Mouse (Mus musculus): ENCODE results near the gene Rpn1. TPM values are rescaled to one million over a fixed set of nuclear protein-coding genes. Genes with fewer than 3 reads are reported as not detected.
A peak's percentile ranks its signal among the peaks of the same experiment; 100 is the strongest.
"Not testable (repeated sequence)": the region's sequence is repeated elsewhere in the genome, so short reads cannot be mapped to it uniquely, and the experiment has no call there.

Rpn1 gene
- polyA plus RNA-seq, 1 experiment from 2014 or later, result 272 TPM

DNA sequence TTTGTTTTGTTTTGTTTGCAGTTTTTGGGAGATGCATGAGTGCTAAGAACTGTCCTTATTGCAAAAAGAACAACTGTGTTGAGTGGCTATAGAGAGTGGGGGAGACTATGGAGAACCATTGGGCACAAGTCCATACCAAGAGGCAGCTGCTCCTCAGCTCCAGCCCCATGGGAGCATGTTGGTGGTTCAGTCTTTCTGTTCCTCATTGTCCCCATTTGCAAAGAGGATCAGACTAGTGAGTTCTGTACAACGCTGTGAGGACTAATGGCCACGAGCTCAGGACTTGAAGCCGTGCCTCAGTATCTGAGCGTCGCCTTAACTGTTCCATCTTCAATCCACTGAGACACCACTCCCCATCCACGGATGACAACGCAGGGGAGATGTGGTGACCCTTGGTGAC, 36.5 kb downstream of the Rpn1 start:
- Histone ChIP-seq H3K9ac (ENCODE audit: low read depth, low read length) (no peak overlapping the region), H3K27me3 (ENCODE audit: control insufficient read depth, insufficient read depth, low read length) (no peaks in the 10 kb centered on the region), H3K4me2 (replicated peaks; ENCODE audit: low read depth, low read length) (no peak overlapping the region), H3K36me3 (ENCODE audit: control insufficient read depth, insufficient read depth, low read length) (no peaks in the 10 kb centered on the region), H3K27ac (ENCODE audit: low read depth, low read length) (no peak overlapping the region), H3K4me3 (ENCODE audit: low read depth, low read length) (no peak overlapping the region), H3K4me1 (replicated peaks; ENCODE audit: control insufficient read depth, insufficient read depth, low read length) (no peaks in the 10 kb centered on the region), H3K9me3 (ENCODE audit: control insufficient read depth, low read length) (no peaks in the 10 kb centered on the region)
- no peak for DNase-seq (ENCODE audit: low spot score)
- 87% methylated on average over 7 of the region's 7 CpGs for WGBS
- ATAC-seq (ENCODE audit: low FRiP score), result no peak

DNA sequence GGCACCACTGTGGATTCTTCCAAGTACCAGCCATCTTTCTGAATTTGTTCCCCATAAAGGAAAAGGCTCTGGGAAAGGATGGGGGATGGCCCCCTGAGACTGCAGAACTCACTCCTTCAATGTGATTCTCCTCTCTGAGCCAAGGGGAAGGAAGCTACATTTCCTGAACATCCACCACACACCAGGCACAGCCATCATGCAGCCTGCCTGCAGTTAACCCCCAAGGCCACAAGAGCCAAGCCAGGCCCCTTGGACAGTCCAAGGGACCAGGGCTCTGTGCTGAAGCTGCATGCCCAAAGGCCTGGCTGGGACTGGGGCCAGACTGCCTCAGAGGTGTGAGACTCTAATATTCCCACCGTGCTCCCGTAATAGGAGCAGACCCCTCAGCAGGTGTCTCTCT, 37.5 kb downstream of the Rpn1 start:
- ATAC-seq (ENCODE audit: low FRiP score) (no peak), DNase-seq (ENCODE audit: low spot score) (no peak)
- Histone ChIP-seq H3K27ac (ENCODE audit: low read depth, low read length) (no peak overlapping the region), H3K9ac (ENCODE audit: low read depth, low read length) (no peak overlapping the region), H3K4me1 (replicated peaks; ENCODE audit: control insufficient read depth, insufficient read depth, low read length) (no peaks in the 10 kb centered on the region), H3K27me3 (ENCODE audit: control insufficient read depth, insufficient read depth, low read length) (no peaks in the 10 kb centered on the region), H3K4me2 (replicated peaks; ENCODE audit: low read depth, low read length) (no peak overlapping the region), H3K4me3 (ENCODE audit: low read depth, low read length) (no peak overlapping the region), H3K36me3 (ENCODE audit: control insufficient read depth, insufficient read depth, low read length) (no peaks in the 10 kb centered on the region), H3K9me3 (ENCODE audit: control insufficient read depth, low read length) (no peaks in the 10 kb centered on the region)
- WGBS, result 79% methylated on average over 2 of the region's 2 CpGs

DNA sequence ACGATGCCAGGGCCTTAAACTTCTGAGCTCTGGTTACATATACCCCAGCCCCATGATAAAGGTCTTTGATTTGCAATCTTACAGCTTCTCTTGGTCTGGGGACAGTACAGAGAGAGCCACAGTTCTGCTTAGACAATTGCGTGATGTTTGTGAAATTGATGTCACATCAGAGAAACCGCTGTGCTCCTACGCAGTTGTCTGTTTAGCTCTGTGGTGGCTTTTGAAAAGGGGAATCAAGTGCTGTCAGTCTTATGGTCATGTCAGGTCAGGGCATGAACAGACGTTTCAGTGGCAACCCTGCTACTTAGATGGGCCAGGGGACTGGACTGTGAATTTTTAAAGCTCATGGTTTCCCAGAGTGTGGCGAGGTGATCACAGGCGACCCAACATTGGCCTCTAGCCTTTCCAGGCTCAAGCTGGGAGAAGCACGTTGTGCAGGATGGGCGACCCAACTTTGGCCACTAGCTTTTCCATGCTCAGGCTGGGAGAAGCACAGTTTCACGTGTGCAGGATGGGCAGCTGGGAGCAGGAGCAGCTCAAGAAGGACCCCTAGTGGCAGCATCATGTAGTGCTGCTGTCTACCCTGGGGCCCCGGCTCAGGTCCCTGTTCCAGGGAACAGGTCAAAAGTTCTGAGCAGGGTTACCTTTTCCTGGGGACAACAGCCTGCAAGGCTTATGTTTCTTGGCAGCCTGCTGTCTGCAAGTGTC, 39.0 kb downstream of the Rpn1 start:
- no peaks in the 10 kb centered on the region for H3K36me3 ChIP-seq (ENCODE audit: control insufficient read depth, insufficient read depth, low read length)
- H3K9me3 ChIP-seq (ENCODE audit: control insufficient read depth, low read length), result no peaks in the 10 kb centered on the region
- peak; percentile 25 for ATAC-seq (ENCODE audit: low FRiP score)
- no peak overlapping the region for H3K4me3 ChIP-seq (ENCODE audit: low read depth, low read length)
- H3K4me2 ChIP-seq (replicated peaks; ENCODE audit: low read depth, low read length), result peak overlapping the region; percentile 21
- 42% methylated on average over 11 of the region's 11 CpGs for WGBS
- H3K4me1 ChIP-seq (replicated peaks; ENCODE audit: control insufficient read depth, insufficient read depth, low read length), result no peaks in the 10 kb centered on the region
- peak; percentile 70 for DNase-seq (ENCODE audit: low spot score)
- no peak overlapping the region for H3K27ac ChIP-seq (ENCODE audit: low read depth, low read length)
- H3K9ac ChIP-seq (ENCODE audit: low read depth, low read length), result no peak overlapping the region
- no peaks in the 10 kb centered on the region for H3K27me3 ChIP-seq (ENCODE audit: control insufficient read depth, insufficient read depth, low read length)

GRCm38 (mm10) chr6:88123858-88124261, 39.6 kb downstream of the Rpn1 start:
- Histone ChIP-seq H3K36me3 (ENCODE audit: control insufficient read depth, insufficient read depth, low read length) (no peaks in the 10 kb centered on the region), H3K27ac (ENCODE audit: low read depth, low read length) (no peak overlapping the region), H3K27me3 (ENCODE audit: control insufficient read depth, insufficient read depth, low read length) (no peaks in the 10 kb centered on the region), H3K4me1 (replicated peaks; ENCODE audit: control insufficient read depth, insufficient read depth, low read length) (no peaks in the 10 kb centered on the region), H3K4me3 (ENCODE audit: low read depth, low read length) (no peak overlapping the region), H3K9me3 (ENCODE audit: control insufficient read depth, low read length) (no peaks in the 10 kb centered on the region), H3K9ac (ENCODE audit: low read depth, low read length) (no peak overlapping the region), H3K4me2 (replicated peaks; ENCODE audit: low read depth, low read length) (peak overlapping the region; percentile 21)
- DNase-seq (ENCODE audit: low spot score), result peak; percentile 65
- WGBS, result 5% methylated on average over 9 of the region's 9 CpGs
- peak; percentile 66 for ATAC-seq (ENCODE audit: low FRiP score)

- WGBS, result 82% methylated on average over 4 of the region's 4 CpGs
These were observed 40.3 kb downstream of the Rpn1 start for GRCm38 (mm10) chr6:88124551-88124950.

GRCm38 (mm10) chr6:88125815-88126214, 41.5 kb downstream of the Rpn1 start:
- ATAC-seq (ENCODE audit: low FRiP score); DNase-seq (ENCODE audit: low spot score); H3K27me3 ChIP-seq (ENCODE audit: control insufficient read depth, insufficient read depth, low read length); H3K9ac ChIP-seq (ENCODE audit: low read depth, low read length); H3K27ac ChIP-seq (ENCODE audit: low read depth, low read length); H3K4me1 ChIP-seq (replicated peaks; ENCODE audit: control insufficient read depth, insufficient read depth, low read length); H3K36me3 ChIP-seq (ENCODE audit: control insufficient read depth, insufficient read depth, low read length); H3K9me3 ChIP-seq (ENCODE audit: control insufficient read depth, low read length); H3K4me3 ChIP-seq (ENCODE audit: low read depth, low read length); H3K4me2 ChIP-seq (replicated peaks; ENCODE audit: low read depth, low read length): not testable (repeated sequence)
- WGBS, result 88% methylated on average over 10 of the region's 10 CpGs

More at GRCm38 (mm10) chr6:88124551-88124950, 40.3 kb downstream of the Rpn1 start:
- no peaks in the 10 kb centered on the region for H3K36me3 ChIP-seq (ENCODE audit: control insufficient read depth, insufficient read depth, low read length)
- no peaks in the 10 kb centered on the region for H3K9me3 ChIP-seq (ENCODE audit: control insufficient read depth, low read length)
- H3K9ac ChIP-seq (ENCODE audit: low read depth, low read length), result no peak overlapping the region
- no peaks in the 10 kb centered on the region for H3K4me1 ChIP-seq (replicated peaks; ENCODE audit: control insufficient read depth, insufficient read depth, low read length)
- H3K4me3 ChIP-seq (ENCODE audit: low read depth, low read length), result no peak overlapping the region
- H3K27ac ChIP-seq (ENCODE audit: low read depth, low read length), result no peak overlapping the region
- H3K27me3 ChIP-seq (ENCODE audit: control insufficient read depth, insufficient read depth, low read length), result no peaks in the 10 kb centered on the region
- no peak overlapping the region for H3K4me2 ChIP-seq (replicated peaks; ENCODE audit: low read depth, low read length)
- DNase-seq (ENCODE audit: low spot score) (no peak), ATAC-seq (ENCODE audit: low FRiP score) (no peak)

DNA sequence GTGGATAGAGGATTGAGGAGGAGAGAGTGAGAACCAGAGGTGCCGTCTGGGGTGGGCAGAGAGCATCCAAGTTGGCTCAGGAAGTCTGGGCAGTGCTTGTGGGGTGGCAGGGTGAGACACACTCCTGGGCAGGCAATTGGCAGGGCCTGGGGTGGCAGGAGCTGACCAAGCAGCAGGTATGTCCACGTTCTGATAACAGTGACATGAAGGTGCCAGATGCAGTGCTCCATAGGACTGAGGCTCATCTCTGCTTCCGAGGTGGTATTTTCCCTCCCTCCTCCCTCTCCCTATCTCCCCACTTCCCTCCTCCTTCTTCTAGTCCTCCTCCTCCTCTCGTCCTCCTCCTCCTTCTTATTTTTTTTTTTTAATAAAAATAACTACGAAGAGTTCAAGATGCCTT, 47.2 kb downstream of the Rpn1 start:
- H3K4me2 ChIP-seq (replicated peaks; ENCODE audit: low read depth, low read length), result no peak overlapping the region
- H3K9ac ChIP-seq (ENCODE audit: low read depth, low read length), result no peak overlapping the region
- no peak for DNase-seq (ENCODE audit: low spot score)
- no peaks in the 10 kb centered on the region for H3K4me1 ChIP-seq (replicated peaks; ENCODE audit: control insufficient read depth, insufficient read depth, low read length)
- no peaks in the 10 kb centered on the region for H3K36me3 ChIP-seq (ENCODE audit: control insufficient read depth, insufficient read depth, low read length)
- no peak for ATAC-seq (ENCODE audit: low FRiP score)
- H3K4me3 ChIP-seq (ENCODE audit: low read depth, low read length), result no peak overlapping the region
- no peak overlapping the region for H3K27ac ChIP-seq (ENCODE audit: low read depth, low read length)
- no peaks in the 10 kb centered on the region for H3K27me3 ChIP-seq (ENCODE audit: control insufficient read depth, insufficient read depth, low read length)
- WGBS, result 36% methylated on average over 5 of the region's 5 CpGs
- no peaks in the 10 kb centered on the region for H3K9me3 ChIP-seq (ENCODE audit: control insufficient read depth, low read length)

DNA sequence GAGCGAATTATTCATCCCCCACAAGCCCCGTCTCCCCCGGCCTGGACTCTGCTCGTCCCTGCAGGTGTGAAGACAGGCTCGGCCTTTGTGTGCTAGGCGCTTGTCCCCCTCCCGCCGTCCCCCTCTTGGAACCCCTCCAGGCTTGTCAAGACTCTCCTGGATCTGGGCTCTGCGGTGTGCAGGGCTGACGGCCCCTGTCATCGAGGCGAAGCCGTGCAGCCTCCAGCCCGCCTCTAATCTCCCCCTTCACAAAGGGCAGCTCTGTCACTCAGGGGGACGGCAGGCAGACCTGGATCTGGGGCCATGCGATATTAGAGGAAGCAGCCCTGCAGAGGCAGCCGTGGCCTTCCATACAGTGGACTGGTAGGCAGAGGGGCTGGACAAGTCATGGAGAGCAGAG, 47.8 kb downstream of the Rpn1 start:
- H3K27ac ChIP-seq (ENCODE audit: low read depth, low read length), result no peak overlapping the region
- peak overlapping the region; percentile 35 for H3K4me2 ChIP-seq (replicated peaks; ENCODE audit: low read depth, low read length)
- H3K9ac ChIP-seq (ENCODE audit: low read depth, low read length), result no peak overlapping the region
- H3K27me3 ChIP-seq (ENCODE audit: control insufficient read depth, insufficient read depth, low read length), result no peaks in the 10 kb centered on the region
- DNase-seq (ENCODE audit: low spot score), result peak; percentile 48
- H3K36me3 ChIP-seq (ENCODE audit: control insufficient read depth, insufficient read depth, low read length), result no peaks in the 10 kb centered on the region
- ATAC-seq (ENCODE audit: low FRiP score), result peak; percentile 82
- WGBS, result 7% methylated on average over 17 of the region's 17 CpGs
- no peaks in the 10 kb centered on the region for H3K4me1 ChIP-seq (replicated peaks; ENCODE audit: control insufficient read depth, insufficient read depth, low read length)
- peak overlapping the region; percentile 16 for H3K4me3 ChIP-seq (ENCODE audit: low read depth, low read length)
- H3K9me3 ChIP-seq (ENCODE audit: control insufficient read depth, low read length), result no peaks in the 10 kb centered on the region

DNA sequence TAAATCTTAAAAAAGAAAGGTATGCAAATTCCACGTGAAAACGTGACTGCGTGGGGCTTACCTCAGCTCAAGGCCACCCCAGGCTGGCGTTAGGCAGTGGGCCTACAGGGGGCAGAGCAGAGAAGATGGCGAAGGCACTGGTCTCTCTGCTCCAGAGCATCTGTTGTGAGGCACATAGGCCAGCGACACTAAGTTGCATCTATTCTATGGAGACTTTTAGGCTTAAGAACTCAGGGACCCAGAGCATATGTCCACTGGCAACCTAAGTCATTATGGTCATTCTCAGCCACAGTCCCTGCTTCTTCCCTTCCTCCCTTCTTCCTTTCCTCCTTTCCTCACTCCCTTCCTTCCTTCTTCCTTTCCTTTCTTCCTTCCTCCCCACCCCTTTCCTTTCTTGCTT, 48.8 kb downstream of the Rpn1 start:
- WGBS, result 84% methylated on average over 6 of the region's 6 CpGs
- no peak overlapping the region for H3K9ac ChIP-seq (ENCODE audit: low read depth, low read length)
- ATAC-seq (ENCODE audit: low FRiP score), result no peak
- no peaks in the 10 kb centered on the region for H3K4me1 ChIP-seq (replicated peaks; ENCODE audit: control insufficient read depth, insufficient read depth, low read length)
- DNase-seq (ENCODE audit: low spot score), result no peak
- H3K27me3 ChIP-seq (ENCODE audit: control insufficient read depth, insufficient read depth, low read length), result no peaks in the 10 kb centered on the region
- no peak overlapping the region for H3K4me3 ChIP-seq (ENCODE audit: low read depth, low read length)
- no peak overlapping the region for H3K4me2 ChIP-seq (replicated peaks; ENCODE audit: low read depth, low read length)
- no peak overlapping the region for H3K27ac ChIP-seq (ENCODE audit: low read depth, low read length)
- no peaks in the 10 kb centered on the region for H3K36me3 ChIP-seq (ENCODE audit: control insufficient read depth, insufficient read depth, low read length)
- H3K9me3 ChIP-seq (ENCODE audit: control insufficient read depth, low read length), result no peaks in the 10 kb centered on the region
